Mouse (Mus musculus): ENCODE measurements around the gene Prkcd.

Prkcd gene

DNA sequence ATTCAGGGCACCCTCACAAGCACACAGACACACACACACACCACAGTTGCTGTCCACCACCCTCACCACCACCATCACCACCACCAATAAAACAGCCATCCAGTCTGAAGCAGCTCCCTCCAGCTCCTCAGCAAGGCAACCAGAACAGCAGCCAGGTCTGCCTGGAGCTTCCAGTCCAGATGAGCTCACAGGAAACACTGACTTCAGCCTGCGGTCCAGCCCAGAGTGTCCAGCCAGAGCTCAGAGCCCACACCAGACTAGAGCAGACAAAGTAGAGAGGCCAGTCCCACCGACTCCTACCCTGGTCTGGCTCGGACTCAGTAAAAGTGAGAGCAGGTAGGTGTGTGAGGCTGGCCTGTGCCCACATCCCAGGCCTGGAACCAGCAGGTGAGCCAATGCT is 15.1 kb downstream of the Prkcd start:
- in situ Hi-C loops (cut with MboI; ENCODE audit: unreplicated experiment in 2 of 2): no loop called here

- in situ Hi-C loops (cut with MboI; ENCODE audit: unreplicated experiment in 2 of 2): no loop called here
These were observed 15.7 kb downstream of the Prkcd start for GRCm38 (mm10) chr14:30610304-30610703.

- in situ Hi-C loops (cut with MboI; ENCODE audit: unreplicated experiment in 2 of 2): no loop called here
These were observed 16.5 kb downstream of the Prkcd start for GRCm38 (mm10) chr14:30609499-30609898.

- in situ Hi-C loops (cut with MboI; ENCODE audit: unreplicated experiment in 2 of 2): no loop called here
These were observed 17.8 kb downstream of the Prkcd start for GRCm38 (mm10) chr14:30608176-30608575.

DNA sequence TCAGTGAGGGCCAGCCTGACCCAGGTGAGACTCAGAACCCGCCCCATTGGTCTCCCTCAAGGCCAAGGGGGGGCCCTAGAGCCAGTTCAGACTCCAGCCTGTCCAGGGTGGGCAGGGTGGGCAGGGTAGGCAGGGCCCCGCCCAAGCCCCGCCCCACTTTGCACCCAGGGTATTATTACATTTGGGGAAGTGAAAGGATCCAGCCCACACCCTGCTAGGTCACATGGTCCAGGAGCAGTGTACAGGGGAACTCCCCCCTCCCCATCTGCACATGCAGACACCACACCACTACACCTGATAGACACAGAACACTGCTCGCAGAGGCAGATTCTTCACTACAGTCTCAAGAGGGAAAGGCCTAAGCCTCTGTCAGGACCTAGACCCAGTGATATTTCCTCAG is 18.3 kb downstream of the Prkcd start:
- in situ Hi-C loops (cut with MboI; ENCODE audit: unreplicated experiment in 2 of 2): no loop called here

GRCm38 (mm10) chr14:30606817-30607216 is 19.2 kb downstream of the Prkcd start:
- in situ Hi-C loops (cut with MboI; ENCODE audit: unreplicated experiment in 2 of 2): no loop called here

GRCm38 (mm10) chr14:30597142-30597541 is 28.9 kb downstream of the Prkcd start:
- in situ Hi-C loops (cut with MboI; ENCODE audit: unreplicated experiment in 2 of 2): loop anchor here in 1 of 2 experiments (10.0 kb wide), 1 partner anchor 48 kb away; no protein-coding TSS in a partner anchor

GRCm38 (mm10) chr14:30596407-30596806 is 29.6 kb downstream of the Prkcd start:
- in situ Hi-C loops (cut with MboI; ENCODE audit: unreplicated experiment in 2 of 2): loop anchor here in 1 of 2 experiments (10.0 kb wide), 1 partner anchor 48 kb away; no protein-coding TSS in a partner anchor

DNA sequence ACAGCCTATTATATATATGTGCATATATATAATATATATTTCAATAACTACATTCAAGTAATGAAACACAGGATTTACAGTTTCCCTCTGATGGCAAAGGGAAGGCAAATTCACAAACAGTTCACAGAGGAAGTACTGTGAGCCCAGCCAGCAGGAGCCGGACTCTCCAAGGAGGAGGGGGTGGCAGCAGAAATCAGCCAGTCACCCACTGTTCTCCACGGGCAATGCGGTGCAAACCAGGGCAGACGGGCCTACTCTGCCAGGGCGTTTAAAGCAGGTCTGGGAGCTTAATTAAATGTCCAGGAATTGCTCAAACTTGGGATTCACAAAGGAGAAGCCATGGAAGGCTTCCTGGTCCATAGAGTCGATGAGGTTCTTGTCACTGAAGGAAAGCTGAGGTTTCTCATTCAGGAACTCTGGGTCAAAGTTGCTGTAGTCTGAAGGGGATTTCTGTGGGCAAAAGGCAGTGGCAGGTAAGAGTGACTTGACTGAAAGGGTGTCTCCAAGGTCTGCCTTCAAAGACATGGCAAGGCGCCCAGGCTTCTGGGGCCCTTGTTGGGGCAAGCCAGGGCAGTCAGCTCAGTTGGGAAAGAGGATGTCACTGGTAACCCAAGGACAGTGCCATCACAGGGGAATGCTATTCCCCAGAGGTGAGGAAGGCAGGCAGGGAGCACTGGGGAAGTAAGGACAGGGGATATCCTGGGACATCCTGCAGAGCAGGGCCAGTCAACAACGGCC is 30.3 kb downstream of the Prkcd start:
- in situ Hi-C loops (cut with MboI; ENCODE audit: unreplicated experiment in 2 of 2): loop anchor here in 1 of 2 experiments (10.0 kb wide), 1 partner anchor 49 kb away; no protein-coding TSS in a partner anchor

GRCm38 (mm10) chr14:30594092-30594695 is 31.8 kb downstream of the Prkcd start:
- in situ Hi-C loops (cut with MboI; ENCODE audit: unreplicated experiment in 2 of 2): loop anchor here (5.0 to 10.0 kb wide), 4 partner anchors 33 to 273 kb away; partner anchors contain the start of gene Prkcd (in 1 of the 2)

DNA sequence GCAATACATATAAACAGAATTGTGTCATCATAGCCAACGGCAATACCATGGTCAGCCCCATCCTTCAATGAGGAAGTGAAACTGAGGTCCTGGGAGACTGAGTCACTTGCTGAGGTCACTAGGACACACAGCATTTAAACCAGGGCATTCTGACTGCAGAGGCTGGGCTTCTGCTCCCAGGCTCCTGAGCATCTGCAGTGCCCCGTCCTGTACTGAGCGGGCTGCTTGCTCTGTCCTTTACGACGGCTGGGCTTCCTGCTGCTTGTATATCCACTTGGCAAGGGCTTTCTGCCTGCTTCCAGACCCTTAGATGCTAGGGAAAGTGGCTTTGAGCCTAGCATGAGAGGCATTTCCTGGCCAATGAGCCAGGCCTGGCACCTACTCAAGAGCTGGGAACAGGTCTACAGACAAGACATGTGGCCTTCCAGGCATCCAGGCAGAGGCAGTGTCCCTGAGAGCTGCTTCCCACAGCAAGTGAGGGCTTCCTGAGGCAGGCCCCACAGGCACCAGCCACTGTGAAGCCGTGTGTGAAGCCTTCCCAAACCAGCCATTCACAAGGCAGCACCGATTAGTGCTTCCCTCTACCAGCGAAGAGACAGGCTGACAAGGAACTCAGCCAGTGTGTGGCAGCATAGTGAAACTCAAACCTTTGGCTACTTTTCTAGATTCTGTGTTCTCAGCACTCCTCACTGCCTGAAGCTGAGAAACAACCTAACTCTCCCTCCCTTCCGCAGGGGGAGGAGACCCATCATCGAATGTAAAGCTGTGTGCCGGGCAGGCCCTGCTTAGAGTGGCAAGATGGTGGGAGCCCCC is 32.5 kb downstream of the Prkcd start:
- in situ Hi-C loops (cut with MboI; ENCODE audit: unreplicated experiment in 2 of 2): loop anchor here (5.0 to 10.0 kb wide), 4 partner anchors 34 to 274 kb away; partner anchors contain the start of gene Prkcd (in 1 of the 2)

DNA sequence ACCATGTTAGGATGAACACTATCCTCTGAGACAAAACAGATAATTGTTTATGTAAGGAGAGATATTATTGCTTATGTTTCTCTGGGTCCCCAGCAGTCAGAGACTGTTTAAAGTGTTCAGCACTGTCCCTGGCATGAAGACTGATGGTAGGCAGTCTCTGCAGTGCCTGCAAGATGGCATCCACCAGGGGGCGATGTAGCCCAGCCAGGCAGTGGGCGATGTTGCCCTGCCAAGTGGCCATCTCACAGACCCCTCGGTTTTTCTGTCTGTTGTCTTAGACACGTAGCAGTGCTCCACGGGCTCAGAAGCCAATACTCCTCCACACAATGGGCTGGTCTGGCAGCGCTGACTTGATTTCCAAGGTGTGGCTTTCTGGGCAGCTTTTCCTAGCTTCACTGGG is 34.6 kb downstream of the Prkcd start:
- in situ Hi-C loops (cut with MboI; ENCODE audit: unreplicated experiment in 2 of 2): loop anchor here (5.0 to 10.0 kb wide), 4 partner anchors 36 to 276 kb away; partner anchors contain the start of gene Prkcd (in 1 of the 2)

- in situ Hi-C loops (cut with MboI; ENCODE audit: unreplicated experiment in 2 of 2): loop anchor here (5.0 to 10.0 kb wide), 4 partner anchors 36 to 276 kb away; partner anchors contain the start of gene Prkcd (in 1 of the 2)
These were observed 35.1 kb downstream of the Prkcd start for GRCm38 (mm10) chr14:30590918-30591317.

GRCm38 (mm10) chr14:30590041-30590645 is 35.9 kb downstream of the Prkcd start:
- in situ Hi-C loops (cut with MboI; ENCODE audit: unreplicated experiment in 2 of 2): loop anchor here (5.0 to 10.0 kb wide), 4 partner anchors 37 to 277 kb away; partner anchors contain the start of gene Prkcd (in 1 of the 2)

DNA sequence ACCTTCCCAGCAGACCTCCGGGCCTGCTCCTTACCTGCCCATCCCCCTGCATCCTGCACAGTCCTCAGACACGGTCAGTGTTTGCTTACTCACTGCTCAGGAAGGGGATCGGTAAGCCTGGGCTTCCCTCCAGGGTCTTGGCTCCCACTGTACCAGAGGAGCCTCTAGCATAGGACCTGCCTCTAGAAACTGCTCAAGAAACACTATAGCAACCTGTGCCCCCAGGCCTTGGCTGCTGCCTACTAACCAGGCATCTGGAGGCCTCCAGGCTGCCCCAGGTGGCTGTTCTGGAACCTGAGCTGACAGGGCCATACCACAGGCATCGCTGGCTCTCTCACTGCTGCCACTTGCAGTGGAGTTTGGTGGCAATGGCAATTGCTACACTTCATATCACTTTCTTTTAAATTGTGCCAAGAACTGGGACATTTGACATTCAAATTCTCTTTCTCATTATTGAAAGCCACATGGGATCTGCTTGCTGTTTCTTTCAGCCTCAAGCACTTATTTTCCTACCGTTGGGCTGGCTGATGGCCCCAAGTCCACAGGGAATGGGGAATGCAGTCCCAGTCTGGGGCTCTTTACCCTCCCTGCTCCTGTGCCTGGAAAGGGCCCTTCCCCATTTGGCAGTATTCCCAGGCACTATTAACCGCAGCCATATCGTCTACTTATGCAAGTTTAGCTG is 39.1 kb downstream of the Prkcd start:
- in situ Hi-C loops (cut with MboI; ENCODE audit: unreplicated experiment in 2 of 2): loop anchor here in 1 of 2 experiments (5.0 kb wide), 2 partner anchors 85 to 270 kb away; no protein-coding TSS in a partner anchor

DNA sequence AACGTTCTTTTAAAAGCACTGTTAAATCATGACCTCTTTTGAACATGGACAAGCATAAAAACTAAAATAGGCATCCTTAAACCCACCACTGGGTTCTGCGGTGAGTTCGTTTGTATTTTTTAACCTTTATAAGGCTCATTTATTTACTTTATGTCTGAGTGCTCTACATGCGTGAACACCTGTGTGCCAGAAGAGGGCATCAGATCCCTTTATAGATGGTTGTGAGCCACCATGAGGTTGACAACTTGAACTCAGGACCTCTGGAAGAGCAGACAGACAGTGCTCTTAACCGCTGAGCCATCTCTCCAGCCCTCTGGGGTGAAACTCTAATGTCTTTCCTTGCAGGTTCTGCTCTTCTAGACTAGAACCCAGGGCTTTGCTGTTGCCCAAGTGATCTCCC is 40.7 kb downstream of the Prkcd start:
- in situ Hi-C loops (cut with MboI; ENCODE audit: unreplicated experiment in 2 of 2): loop anchor here in 1 of 2 experiments (5.0 kb wide), 2 partner anchors 87 to 272 kb away; no protein-coding TSS in a partner anchor

DNA sequence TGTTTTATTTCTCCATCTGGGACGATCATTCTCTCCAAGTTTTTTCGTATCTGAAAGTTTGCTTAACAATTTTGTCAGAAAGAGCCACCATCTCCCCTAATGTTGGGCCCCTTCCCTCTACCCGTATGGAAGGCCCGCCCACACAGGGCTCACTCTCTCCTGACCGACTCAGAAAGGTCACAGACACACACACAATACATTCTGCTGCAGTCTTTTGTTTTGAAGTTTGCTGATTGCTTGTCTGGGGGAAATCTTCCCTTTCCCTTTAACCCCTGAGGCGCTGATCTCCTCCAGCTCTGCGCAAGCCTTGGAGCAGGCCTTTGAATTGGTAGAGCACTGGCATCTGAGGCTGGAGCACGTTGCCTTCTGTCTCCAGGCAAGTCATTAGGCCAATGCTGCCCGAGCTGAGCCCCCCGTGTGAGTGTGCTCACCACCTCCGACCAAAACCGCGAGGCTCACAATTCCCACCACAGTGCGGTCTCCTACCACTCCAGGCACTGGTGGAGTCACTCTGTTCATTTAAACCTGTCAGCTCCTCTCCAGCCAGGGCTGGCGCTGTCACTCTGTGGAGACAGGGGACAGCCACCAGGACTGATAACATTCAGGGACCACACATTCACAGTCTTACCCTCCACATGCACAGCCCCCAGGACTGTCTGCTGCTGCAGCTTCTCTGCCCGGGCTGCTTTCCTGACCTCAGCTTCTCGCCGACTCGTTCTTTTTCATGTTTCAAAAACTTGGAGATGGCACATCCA is 41.3 kb downstream of the Prkcd start:
- in situ Hi-C loops (cut with MboI; ENCODE audit: unreplicated experiment in 2 of 2): loop anchor here in 1 of 2 experiments (5.0 kb wide), 2 partner anchors 88 to 273 kb away; no protein-coding TSS in a partner anchor

DNA sequence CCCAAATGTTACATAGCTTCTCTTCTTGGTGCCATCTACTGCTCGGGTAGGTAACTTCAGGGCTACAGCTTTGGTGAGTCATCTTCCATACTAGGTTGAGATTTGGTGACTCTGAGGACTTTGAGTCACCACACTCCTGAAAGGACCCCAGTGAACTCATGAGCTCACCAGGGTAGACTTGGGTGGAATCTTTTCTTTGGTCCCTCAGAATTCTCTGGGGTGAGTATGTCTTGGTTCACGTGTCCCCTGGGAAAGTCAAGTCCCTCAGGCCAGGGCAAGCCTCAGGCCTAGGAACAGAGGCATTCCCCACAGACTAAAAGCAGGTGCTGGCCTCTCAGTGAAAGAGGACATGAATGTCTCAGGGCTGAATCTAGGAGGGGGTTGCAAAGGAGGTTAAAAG is 41.9 kb downstream of the Prkcd start:
- in situ Hi-C loops (cut with MboI; ENCODE audit: unreplicated experiment in 2 of 2): no loop called here

DNA sequence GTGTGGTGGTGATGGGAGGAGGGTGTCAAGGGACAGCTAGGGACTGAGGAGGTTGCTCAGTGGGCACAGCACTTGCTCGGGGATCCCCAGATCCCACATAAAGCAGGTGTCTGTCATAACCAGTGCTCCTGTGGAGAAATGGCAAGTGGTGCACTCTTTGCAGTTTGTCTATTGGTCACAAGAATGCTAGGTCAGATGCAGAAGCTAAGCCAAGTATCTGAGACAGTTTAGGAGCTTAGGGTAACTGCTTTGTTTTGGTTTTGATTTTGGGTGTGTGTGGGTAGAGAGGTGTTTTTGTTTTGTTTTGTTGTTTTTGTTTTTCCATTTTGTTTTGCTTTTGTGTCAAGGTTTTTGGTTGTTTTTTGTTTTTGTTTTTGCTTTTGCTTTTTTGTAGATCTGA is 44.8 kb downstream of the Prkcd start:
- in situ Hi-C loops (cut with MboI; ENCODE audit: unreplicated experiment in 2 of 2): no loop called here
